Mouse (Mus musculus): ENCODE measurements at regions not wholly inside any gene's neighbourhood (a gene's known extent, or its start where the extent isn't known, plus 50 kb on each side); places are given as distances from the start of the nearest gene placed in this dataset.

GRCm38 (mm10) chr9:27643312-27643711 is 147.3 kb upstream of the Opcml start:
- TF ChIP-seq USF1 (IDR thresholded peaks at IDR 0.05; ENCODE audit: low read depth) (no peak), MYOD1 (IDR thresholded peaks at IDR 0.05; ENCODE audit: control insufficient read depth in 1 of 3, insufficient read length in 2 of 3, low read depth in 2 of 3) (no peak), POLR2A (IDR thresholded peaks at IDR 0.05; ENCODE audit: insufficient read length, low read depth) (no peak), E2F4 (IDR thresholded peaks at IDR 0.05; ENCODE audit: insufficient read depth) (no peak), SRF (IDR thresholded peaks at IDR 0.05; ENCODE audit: control insufficient read depth, insufficient read length, low read depth) (no peak), CEBPB (IDR thresholded peaks at IDR 0.05; ENCODE audit: insufficient read depth, poor library complexity, severe bottlenecking) (no peak), MYOG (IDR thresholded peaks at IDR 0.05; ENCODE audit: control insufficient read depth in 1 of 3, insufficient read depth in 1 of 3, insufficient read length in 2 of 3, low read depth in 2 of 3) (no peak), MAX (IDR thresholded peaks at IDR 0.05; ENCODE audit: low read depth) (no peak), TCF12 (IDR thresholded peaks at IDR 0.05; ENCODE audit: insufficient read depth, poor library complexity, severe bottlenecking) (no peak), POLR2AphosphoS2 (IDR thresholded peaks at IDR 0.05; ENCODE audit: insufficient read length, low read depth) (no peak), TCF3 (IDR thresholded peaks at IDR 0.05; ENCODE audit: insufficient read length, low read depth) (no peak), REST (IDR thresholded peaks at IDR 0.05; ENCODE audit: insufficient read depth, insufficient read length) (no peak)

All from myocyte (in vitro differentiated cells).